Mouse (Mus musculus): Measurements from ENCODE around the gene Naaladl2.

DNA sequence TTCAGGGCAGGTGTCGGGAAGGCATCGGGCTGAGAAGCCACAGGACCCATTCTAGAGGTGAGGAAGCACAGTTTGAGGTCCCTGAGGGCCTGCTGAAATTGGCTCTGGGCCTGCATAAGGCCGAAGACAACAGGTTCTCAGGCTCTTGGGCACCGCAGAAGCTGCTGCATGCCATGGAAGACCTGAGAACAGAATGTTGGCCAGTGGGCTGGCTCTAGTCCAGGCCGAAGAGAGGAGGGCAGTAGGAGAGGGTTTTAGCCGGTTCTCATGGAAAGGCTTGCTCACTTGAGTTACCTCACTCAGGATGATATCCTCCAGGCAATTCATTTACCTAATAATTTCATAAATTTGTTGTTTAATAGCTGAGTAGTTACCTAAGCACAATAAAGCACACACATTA is 1025.9 kb downstream of the Naaladl2 start:
- TF ChIP-seq CTCF (IDR thresholded peaks at IDR 0.05; ENCODE audit: control insufficient read depth, insufficient read depth, low read length), result no peak
- no peak for TF ChIP-seq POLR2A (IDR thresholded peaks at IDR 0.05; ENCODE audit: borderline replicate concordance, control insufficient read depth, low read depth, low read length)
